Mouse (Mus musculus) C2C12 (cell line): ENCODE results near the gene Spata18.

Source experiments
- CTCF ChIP-seq: IDR thresholded peaks from one replicate; pipeline ENCODE4 v1.5.1; 2011; ENCODE audit not compliant: control insufficient read depth, insufficient read depth, insufficient read length
- USF1 ChIP-seq: IDR thresholded peaks from one replicate; pipeline ENCODE4 v1.6.1; 2011; ENCODE audit warnings: low read depth, mild to moderate bottlenecking, control low read depth, moderate library complexity

GRCm38 (mm10) chr5:73604964-73605363 lies 46.2 kb upstream of the Spata18 start:
- TF ChIP-seq USF1 (no peak), CTCF (no peak)
